Mouse (Mus musculus): ENCODE measurements around the gene Rad54l. TPM values are rescaled to one million over a fixed set of nuclear protein-coding genes. Genes with fewer than 3 reads are reported as not detected.

Gene Rad54l
- polyA plus RNA-seq, 1 experiment from 2014 or later = 24.4 TPM

DNA sequence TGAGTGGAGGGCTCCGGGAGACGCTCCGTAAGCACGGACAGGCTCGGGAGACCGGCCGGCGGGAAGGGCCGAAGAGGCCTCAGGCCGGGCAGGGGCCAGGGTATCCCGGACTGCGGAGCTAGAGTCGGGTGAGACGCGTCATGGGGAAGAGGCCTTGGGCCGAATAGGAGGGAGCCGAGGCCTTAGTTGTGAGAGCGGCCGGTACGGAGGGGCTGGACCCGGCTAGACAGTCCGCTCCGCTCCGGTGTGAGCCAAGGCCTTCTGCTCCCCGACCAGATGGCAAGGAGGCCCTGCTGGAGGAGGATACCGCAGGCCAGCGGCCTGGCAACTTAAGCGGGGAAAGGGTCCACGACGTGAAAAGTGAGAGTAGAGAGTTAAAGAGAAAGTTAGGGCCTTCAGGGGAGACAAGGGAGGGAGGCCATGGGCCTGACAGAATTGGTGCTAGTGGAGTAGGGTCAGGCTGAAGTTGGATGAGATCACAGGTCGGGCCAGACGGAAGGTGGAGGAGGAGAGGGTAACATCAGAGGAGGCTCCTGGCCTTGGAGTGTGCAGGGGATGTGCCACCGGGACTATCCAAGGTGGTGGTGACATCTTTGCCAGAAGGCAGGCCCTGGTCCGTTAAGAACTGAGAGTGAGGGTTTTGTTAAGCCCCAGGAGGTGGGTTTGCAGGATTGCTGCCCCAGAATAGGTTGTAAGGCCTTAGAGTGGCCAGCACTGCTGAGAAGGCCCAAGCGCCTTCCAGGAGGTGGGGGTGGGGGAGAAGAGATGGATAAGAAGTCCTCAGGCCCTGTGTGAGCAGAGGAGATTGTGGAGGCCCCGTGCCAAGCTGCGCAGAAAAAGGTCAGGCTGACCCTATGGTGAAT is 46.9 kb downstream of the Rad54l start:
- 0 out of 2 replicates have a peak, but pooled peaks cover 3% of the 10 kb centered on the region for H3K36me3 ChIP-seq (ENCODE audit: control insufficient read depth, insufficient read depth, low read length)
- peak overlapping the region; percentile 100 for H3K9ac ChIP-seq (ENCODE audit: low read depth, low read length)
- H3K9me3 ChIP-seq (ENCODE audit: control insufficient read depth, low read length) = no peaks in the 10 kb centered on the region
- H3K4me1 ChIP-seq (ENCODE audit: control insufficient read depth, insufficient read depth, low read length) = peaks cover 28% of the 10 kb centered on the region
- peak overlapping the region; percentile 96 for H3K27ac ChIP-seq (ENCODE audit: low read length)
- WGBS = 3% methylated on average over 37 of the region's 37 CpGs
- peak overlapping the region; percentile 94 for H3K4me2 ChIP-seq (ENCODE audit: low read depth, low read length)
- peak; percentile 14 for ATAC-seq
- H3K4me3 ChIP-seq (ENCODE audit: low read length) = peak overlapping the region; percentile 99
- H3K27me3 ChIP-seq (replicated peaks; ENCODE audit: control insufficient read depth, insufficient read depth, low read length) = no peaks in the 10 kb centered on the region

DNA sequence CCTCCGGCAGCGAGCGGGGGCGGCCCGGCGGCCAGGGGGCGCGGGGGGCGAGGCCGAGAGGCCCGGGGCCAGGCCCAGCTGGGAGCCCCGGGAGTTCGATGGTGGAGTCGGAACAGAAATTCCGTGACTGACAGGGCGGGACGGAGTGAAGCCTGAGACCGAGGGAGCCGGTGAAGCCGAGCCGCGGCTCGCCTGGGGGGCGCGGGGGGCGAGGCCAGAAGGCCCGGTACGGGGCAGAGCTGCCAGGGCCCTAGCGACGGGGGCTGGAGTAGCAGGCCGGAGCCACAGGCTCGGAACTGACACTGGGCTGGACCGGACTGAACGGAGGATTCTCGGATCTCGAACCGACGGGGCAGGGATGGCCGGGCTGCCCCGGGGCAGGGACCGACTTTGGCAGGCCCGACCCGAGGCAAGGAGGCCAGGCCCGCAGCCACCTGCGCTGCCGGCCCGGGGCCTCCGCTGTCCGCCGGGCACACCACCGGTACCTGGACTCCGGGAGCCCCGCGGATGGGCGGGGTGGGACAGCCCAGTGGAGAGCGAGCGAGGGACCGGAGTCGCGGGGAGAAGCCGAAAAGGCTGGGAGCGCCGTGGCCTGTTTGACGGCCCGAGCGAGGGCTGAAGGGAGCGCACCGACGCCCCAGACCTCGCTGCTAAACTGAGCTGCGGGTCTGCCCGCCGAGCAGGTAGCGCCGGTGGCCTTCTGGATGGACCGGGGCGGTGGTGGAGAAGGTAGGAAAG is 47.7 kb downstream of the Rad54l start:
- Histone ChIP-seq H3K27ac (ENCODE audit: low read length) (peak overlapping the region; percentile 96), H3K4me1 (ENCODE audit: control insufficient read depth, insufficient read depth, low read length) (peaks cover 28% of the 10 kb centered on the region), H3K4me2 (ENCODE audit: low read depth, low read length) (peak overlapping the region; percentile 94), H3K27me3 (replicated peaks; ENCODE audit: control insufficient read depth, insufficient read depth, low read length) (no peaks in the 10 kb centered on the region), H3K9ac (ENCODE audit: low read depth, low read length) (peak overlapping the region; percentile 100), H3K36me3 (ENCODE audit: control insufficient read depth, insufficient read depth, low read length) (0 out of 2 replicates have a peak, but pooled peaks cover 3% of the 10 kb centered on the region), H3K9me3 (ENCODE audit: control insufficient read depth, low read length) (no peaks in the 10 kb centered on the region), H3K4me3 (ENCODE audit: low read length) (peak overlapping the region; percentile 99)
- WGBS = under 1% methylated on average over 76 of the region's 77 CpGs
- peak; percentile 62 for ATAC-seq

DNA sequence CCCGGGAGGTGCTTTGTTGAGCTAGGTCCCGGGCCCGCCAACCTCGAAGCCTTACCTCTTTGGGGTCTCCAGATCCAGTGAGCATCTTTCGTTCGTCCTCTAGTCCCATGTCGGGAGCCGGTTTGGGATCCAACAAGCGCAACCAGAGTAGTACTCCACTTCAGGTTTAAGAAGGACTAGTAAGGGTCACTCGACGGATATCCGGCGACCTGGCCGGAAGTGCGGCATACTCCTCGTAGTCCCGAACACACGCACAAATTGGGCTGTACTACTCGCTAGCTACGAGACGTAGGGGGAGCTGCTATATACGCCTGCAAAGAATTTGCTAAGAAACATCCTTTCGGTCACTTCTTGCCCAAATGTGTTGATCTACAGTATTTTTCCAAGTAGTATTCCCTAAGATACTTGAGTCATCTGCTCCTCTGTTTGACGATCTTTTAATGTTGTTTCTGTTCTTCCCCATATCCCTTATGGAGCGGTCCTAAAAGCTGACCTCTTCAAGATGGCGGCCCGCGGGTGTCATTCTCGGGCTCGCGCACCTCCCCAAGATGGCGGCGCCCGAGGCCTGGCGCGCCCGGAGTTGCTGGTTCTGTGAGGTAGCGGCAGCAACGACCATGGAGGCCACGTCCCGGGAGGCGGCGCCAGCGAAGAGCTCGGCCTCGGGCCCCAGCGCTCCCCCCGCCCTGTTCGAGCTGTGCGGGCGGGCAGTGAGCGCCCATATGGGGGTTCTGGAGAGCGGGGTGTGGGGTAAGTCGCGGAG is 48.4 kb downstream of the Rad54l start, which contains the start of the genes Uqcrh and Lrrc41:
Uqcrh (minus strand) TSS at position 211 of the 760 bp plus-strand sequence.
Lrrc41 (plus strand) TSS at position 409 of the 760 bp plus-strand sequence.
- H3K27me3 ChIP-seq (replicated peaks; ENCODE audit: control insufficient read depth, insufficient read depth, low read length) = no peaks in the 10 kb centered on the region
- peaks cover 28% of the 10 kb centered on the region for H3K4me1 ChIP-seq (ENCODE audit: control insufficient read depth, insufficient read depth, low read length)
- ATAC-seq = peak; percentile 92
- H3K9me3 ChIP-seq (ENCODE audit: control insufficient read depth, low read length) = no peaks in the 10 kb centered on the region
- peak within 1 kb of the TSS; percentile 100 for H3K9ac ChIP-seq (ENCODE audit: low read depth, low read length)
- H3K4me3 ChIP-seq (ENCODE audit: low read length) = peak within 1 kb of the TSS; percentile 99
- peaks cover 3% of the 10 kb centered on the region; the same call in 1 of the 2 replicates for H3K36me3 ChIP-seq (ENCODE audit: control insufficient read depth, insufficient read depth, low read length)
- under 1% methylated on average over 55 of the region's 55 CpGs for WGBS
- H3K4me2 ChIP-seq (ENCODE audit: low read depth, low read length) = peak within 1 kb of the TSS; percentile 94
- peak within 1 kb of the TSS; percentile 96 for H3K27ac ChIP-seq (ENCODE audit: low read length)

DNA sequence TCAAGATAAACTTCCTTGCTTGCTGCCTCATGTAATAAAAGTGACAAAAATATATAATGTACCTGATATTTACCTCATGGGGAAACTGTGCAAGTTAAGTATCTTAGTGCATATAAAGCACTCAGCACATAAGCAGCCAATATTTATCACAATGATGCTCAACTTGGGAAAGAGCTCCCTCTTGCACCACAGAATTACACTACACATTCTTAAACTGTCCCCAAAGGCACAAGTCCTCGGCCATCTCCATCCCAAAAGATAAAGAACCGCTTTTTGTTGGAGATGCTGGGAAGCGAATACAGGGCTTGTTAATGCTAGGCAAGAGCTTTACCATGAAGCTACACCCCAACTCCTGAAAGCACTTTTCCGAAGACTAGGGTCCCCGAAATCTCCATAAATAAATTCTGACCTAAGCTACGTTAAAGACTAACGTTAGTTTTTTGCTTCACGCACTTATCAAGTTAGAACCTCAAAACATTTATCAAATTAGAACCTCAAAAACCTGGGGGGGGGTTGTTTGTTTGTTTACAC is 49.3 kb downstream of the Rad54l start:
- Histone ChIP-seq H3K4me1 (ENCODE audit: control insufficient read depth, insufficient read depth, low read length) (peaks cover 25% of the 10 kb centered on the region), H3K9ac (ENCODE audit: low read depth, low read length) (peak overlapping the region; percentile 81)

DNA sequence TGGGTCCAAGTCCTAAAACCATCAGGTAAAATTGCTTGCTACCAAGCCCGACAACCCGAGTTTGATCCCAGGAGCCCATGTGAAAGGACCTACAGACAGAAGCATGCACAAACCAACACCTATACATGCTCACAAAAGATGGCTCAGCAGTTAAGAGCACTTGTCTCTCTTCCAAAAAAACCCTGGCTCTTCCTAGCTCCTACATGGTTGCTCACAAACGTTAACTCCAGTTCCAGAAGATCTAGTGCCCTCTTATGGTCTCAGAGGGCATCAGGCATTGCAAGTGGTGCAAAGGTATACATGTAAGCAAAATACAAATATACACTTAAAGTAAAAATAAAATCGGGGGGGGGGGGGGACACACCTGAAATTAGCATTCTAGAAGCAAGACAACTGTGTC is 50.3 kb downstream of the Rad54l start:
- no peak overlapping the region for H3K27ac ChIP-seq (ENCODE audit: low read length)
- H3K4me2 ChIP-seq (ENCODE audit: low read depth, low read length) = peak overlapping the region; percentile 9
- no peaks in the 10 kb centered on the region for H3K9me3 ChIP-seq (ENCODE audit: control insufficient read depth, low read length)
- H3K27me3 ChIP-seq (replicated peaks; ENCODE audit: control insufficient read depth, insufficient read depth, low read length) = no peaks in the 10 kb centered on the region
- ATAC-seq = no peak
- peak overlapping the region; percentile 24; the same call in 1 of the 2 replicates for H3K4me3 ChIP-seq (ENCODE audit: low read length)
- H3K36me3 ChIP-seq (ENCODE audit: control insufficient read depth, insufficient read depth, low read length) = peaks cover 20% of the 10 kb centered on the region
- 0 out of 2 replicates have a peak overlapping the region, but pooled peaks have one; percentile 1 for H3K9ac ChIP-seq (ENCODE audit: low read depth, low read length)
- 51% methylated on average over 4 of the region's 4 CpGs for WGBS
- peaks cover 23% of the 10 kb centered on the region for H3K4me1 ChIP-seq (ENCODE audit: control insufficient read depth, insufficient read depth, low read length)

More for the DNA sequence above, 49.3 kb downstream of the Rad54l start:
- Histone ChIP-seq H3K27me3 (replicated peaks; ENCODE audit: control insufficient read depth, insufficient read depth, low read length) (no peaks in the 10 kb centered on the region), H3K36me3 (ENCODE audit: control insufficient read depth, insufficient read depth, low read length) (peaks cover 11% of the 10 kb centered on the region), H3K4me3 (ENCODE audit: low read length) (peak overlapping the region; percentile 99), H3K4me2 (ENCODE audit: low read depth, low read length) (peak overlapping the region; percentile 94), H3K27ac (ENCODE audit: low read length) (peak overlapping the region; percentile 90), H3K9me3 (ENCODE audit: control insufficient read depth, low read length) (no peaks in the 10 kb centered on the region)
- WGBS = under 1% methylated on average over 8 of the region's 8 CpGs
- no peak for ATAC-seq

DNA sequence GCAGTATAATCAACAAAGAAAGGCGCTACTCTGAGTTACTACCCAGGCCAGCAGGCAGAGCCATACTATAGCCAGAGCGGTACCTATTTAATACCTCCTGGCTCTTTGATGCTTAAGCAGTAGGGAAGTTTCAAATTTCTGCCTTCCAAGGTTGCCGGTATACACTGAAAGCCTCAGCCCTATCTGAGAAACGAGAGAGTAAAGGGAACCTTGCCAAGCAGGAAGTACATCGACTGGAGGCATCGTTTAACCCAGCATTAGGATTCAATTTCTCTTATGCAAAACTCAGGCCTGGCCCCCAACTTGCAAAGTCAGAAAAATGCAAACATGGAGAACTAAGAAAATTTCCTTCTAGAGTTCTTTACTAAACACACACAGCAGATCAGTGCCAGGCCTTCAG is 53.4 kb downstream of the Rad54l start:
- H3K36me3 ChIP-seq (ENCODE audit: control insufficient read depth, insufficient read depth, low read length) = peaks cover 33% of the 10 kb centered on the region
- no peak for ATAC-seq
- H3K27me3 ChIP-seq (replicated peaks; ENCODE audit: control insufficient read depth, insufficient read depth, low read length) = no peaks in the 10 kb centered on the region
- H3K27ac ChIP-seq (ENCODE audit: low read length) = no peak overlapping the region
- no peaks in the 10 kb centered on the region for H3K9me3 ChIP-seq (ENCODE audit: control insufficient read depth, low read length)
- 80% methylated on average over 6 of the region's 6 CpGs for WGBS
- no peak overlapping the region for H3K4me2 ChIP-seq (ENCODE audit: low read depth, low read length)
- peaks cover 12% of the 10 kb centered on the region for H3K4me1 ChIP-seq (ENCODE audit: control insufficient read depth, insufficient read depth, low read length)
- no peak overlapping the region for H3K4me3 ChIP-seq (ENCODE audit: low read length)
- H3K9ac ChIP-seq (ENCODE audit: low read depth, low read length) = no peak overlapping the region

DNA sequence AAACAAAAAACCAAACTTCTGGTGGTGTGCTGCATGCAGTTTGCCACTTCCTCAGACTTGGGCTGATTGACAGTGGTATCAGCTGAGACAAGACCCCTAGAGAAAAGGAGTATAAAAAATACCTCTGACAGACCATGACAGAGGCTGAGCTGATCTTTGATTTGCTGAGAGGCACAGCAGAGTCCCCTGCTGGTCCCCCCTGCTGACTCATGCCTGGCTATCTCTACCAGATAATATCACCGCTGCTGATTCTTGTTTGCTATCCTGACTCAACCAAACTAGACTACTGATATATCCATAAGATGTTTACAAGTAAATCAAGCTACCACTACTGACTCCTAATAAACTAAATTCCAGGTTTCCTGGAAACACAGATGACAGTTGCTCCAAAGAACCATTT is 59.6 kb downstream of the Rad54l start:
- no peak for ATAC-seq
- no peaks in the 10 kb centered on the region for H3K4me1 ChIP-seq (ENCODE audit: control insufficient read depth, insufficient read depth, low read length)
- no peaks in the 10 kb centered on the region for H3K9me3 ChIP-seq (ENCODE audit: control insufficient read depth, low read length)
- H3K27ac ChIP-seq (ENCODE audit: low read length) = no peak overlapping the region
- H3K36me3 ChIP-seq (ENCODE audit: control insufficient read depth, insufficient read depth, low read length) = peaks cover 19% of the 10 kb centered on the region
- no peak overlapping the region for H3K4me2 ChIP-seq (ENCODE audit: low read depth, low read length)
- no peak overlapping the region for H3K9ac ChIP-seq (ENCODE audit: low read depth, low read length)
- H3K27me3 ChIP-seq (replicated peaks; ENCODE audit: control insufficient read depth, insufficient read depth, low read length) = no peaks in the 10 kb centered on the region
- no peak overlapping the region for H3K4me3 ChIP-seq (ENCODE audit: low read length)
- WGBS = 50% methylated on average over 1 of the region's 1 CpGs

DNA sequence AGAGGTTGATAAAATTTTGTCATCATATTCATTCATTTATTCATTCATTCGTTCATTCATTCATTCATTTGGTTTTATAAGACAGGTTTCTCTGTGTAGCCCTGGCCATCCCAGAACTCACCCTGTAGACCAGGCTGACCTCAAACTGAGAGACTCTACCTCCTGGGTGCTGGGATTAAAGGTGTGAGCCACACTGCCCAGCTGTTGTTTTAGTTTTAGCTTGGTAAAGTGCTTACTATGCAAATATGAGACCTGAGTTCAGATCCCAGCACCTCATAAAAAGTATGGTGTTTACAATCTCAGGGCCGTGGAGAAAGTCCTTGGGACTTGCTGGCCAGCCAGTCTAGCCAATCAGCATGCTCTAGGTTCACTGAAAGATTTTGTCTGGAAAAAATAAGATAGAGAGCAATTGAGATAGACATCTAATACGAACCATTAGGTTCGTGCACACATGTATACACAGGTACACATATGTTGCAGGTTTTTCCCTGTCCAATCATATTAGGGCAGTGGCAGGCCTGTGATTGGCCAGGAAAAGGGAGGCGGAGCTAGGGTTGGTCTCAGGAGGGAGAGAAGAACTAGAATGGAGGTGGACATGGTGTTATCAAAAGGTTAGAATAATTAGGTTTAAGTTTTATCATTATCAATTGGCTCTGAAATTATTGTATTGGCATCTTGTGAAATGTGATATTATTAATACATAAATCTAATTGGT is 64.3 kb downstream of the Rad54l start:
- no peak overlapping the region for H3K27ac ChIP-seq (ENCODE audit: low read length)
- H3K9me3 ChIP-seq (ENCODE audit: control insufficient read depth, low read length) = no peaks in the 10 kb centered on the region
- H3K4me2 ChIP-seq (ENCODE audit: low read depth, low read length) = no peak overlapping the region
- ATAC-seq = no peak
- no peaks in the 10 kb centered on the region for H3K27me3 ChIP-seq (replicated peaks; ENCODE audit: control insufficient read depth, insufficient read depth, low read length)
- WGBS = 78% methylated on average over 5 of the region's 5 CpGs
- H3K4me3 ChIP-seq (ENCODE audit: low read length) = no peak overlapping the region
- no peaks in the 10 kb centered on the region for H3K36me3 ChIP-seq (ENCODE audit: control insufficient read depth, insufficient read depth, low read length)
- H3K9ac ChIP-seq (ENCODE audit: low read depth, low read length) = no peak overlapping the region
- no peaks in the 10 kb centered on the region for H3K4me1 ChIP-seq (ENCODE audit: control insufficient read depth, insufficient read depth, low read length)
